In the genomic region with DNA sequence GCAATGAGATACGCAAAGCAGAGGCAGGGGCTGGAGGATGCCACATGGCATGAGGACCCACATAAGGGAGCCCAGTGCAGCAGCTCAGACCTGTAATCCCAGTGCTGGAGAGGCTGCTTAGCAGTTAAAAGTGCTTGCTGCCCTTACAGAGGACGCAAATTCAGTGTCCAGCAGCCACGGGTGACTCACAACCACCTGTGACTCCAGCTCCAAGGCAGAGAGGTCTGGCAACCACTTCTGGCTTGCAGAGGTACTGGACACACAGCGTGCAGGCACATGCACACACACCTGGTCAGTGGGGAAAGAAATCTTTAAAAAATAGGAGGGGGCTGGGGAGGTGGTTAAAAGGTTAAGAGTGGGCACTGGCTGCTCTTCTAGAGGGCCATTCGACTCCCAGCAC, we compare ENCODE assay signal across 25 mouse cellular contexts. TPM values are rescaled to one million over a fixed set of nuclear protein-coding genes. Genes with fewer than 3 reads are reported as not detected.
DNase-seq lines count a peak whose midpoint lies in the region; ATAC-seq and TF ChIP-seq lines count a peak whose summit lies in the region.
"Had no signal": no experiment of that assay in that cellular context is flagged by ENCODE, and none has a peak within 500 bp of the region (broad histone marks: within the 10 kb centered on the region; RNA-seq: fewer than 3 reads in every experiment).

No protein-coding gene starts in this region.

- H3K9ac ChIP-seq in liver, postnatal 0 days (replicated peaks) = no peak overlapping the region
- H3K9ac ChIP-seq in liver, embryonic 11.5 days (ENCODE audit: low read depth, low read length) = no peak overlapping the region
- H3K9ac ChIP-seq: forebrain, embryonic 13.5 days; hindbrain, embryonic 14.5 days had no signal

- TF ChIP-seq CTCF in kidney, adult 2 months (conservative IDR thresholded peaks at IDR 0.05; ENCODE audit: insufficient read depth, insufficient read length, low read depth, low read length) = no peak
- TF ChIP-seq CTCF in liver, postnatal 0 days (IDR thresholded peaks at IDR 0.05; ENCODE audit: low read depth) = no peak
- no peak for TF ChIP-seq CTCF in layer of hippocampus, adult 2 months (conservative IDR thresholded peaks at IDR 0.05)

- no peak for TF ChIP-seq EP300 in liver, postnatal 0 days (IDR thresholded peaks at IDR 0.05; ENCODE audit: low read depth)

- H3K27me3 ChIP-seq in kidney, adult 2 months (replicated peaks; ENCODE audit: control insufficient read depth, insufficient read depth, low read length) = no peaks in the 10 kb centered on the region
- H3K27me3 ChIP-seq in liver, postnatal 0 days (ENCODE audit: insufficient read depth, low read length) = peaks cover 22% of the 10 kb centered on the region
- peaks cover 31% of the 10 kb centered on the region for H3K27me3 ChIP-seq in liver, embryonic 11.5 days (replicated peaks; ENCODE audit: control insufficient read depth, insufficient read depth, low read length)
- H3K27me3 ChIP-seq: forebrain, embryonic 13.5 days; heart, embryonic 13.5 days had no signal

- WGBS in kidney, adult 2 months = 52% methylated on average over 5 of the region's 5 CpGs
- WGBS in liver, postnatal 0 days (ENCODE audit: insufficient replicate concordance) = 82% methylated on average over 5 of the region's 5 CpGs
- 88% methylated on average over 5 of the region's 5 CpGs for WGBS in liver, embryonic 11.5 days

- no peaks in the 10 kb centered on the region for H3K9me3 ChIP-seq in liver, postnatal 0 days (ENCODE audit: low read length)
- H3K9me3 ChIP-seq in liver, embryonic 11.5 days (ENCODE audit: control insufficient read depth, low read length) = no peaks in the 10 kb centered on the region
- H3K9me3 ChIP-seq: forebrain, embryonic 10.5 days; forebrain, embryonic 13.5 days; heart, embryonic 10.5 days; heart, embryonic 13.5 days had no signal

- no peak overlapping the region for H3K4me2 ChIP-seq in liver, postnatal 0 days (ENCODE audit: low read depth, low read length)
- no peak overlapping the region for H3K4me2 ChIP-seq in liver, embryonic 11.5 days
- H3K4me2 ChIP-seq: forebrain, embryonic 13.5 days; heart, embryonic 13.5 days; hindbrain, embryonic 14.5 days had no signal

- no peak for ATAC-seq in liver, postnatal 0 days
- no peak for ATAC-seq in liver, embryonic 11.5 days (replicated peaks; ENCODE audit: low FRiP score)
- no peak for ATAC-seq in megakaryocyte progenitor cell, adult 5-6 weeks (replicated peaks; ENCODE audit: poor library complexity)
- ATAC-seq: activated CD4-positive, CD25-positive, alpha-beta regulatory T cell, adult 4 months; CD4-positive, CD25-positive, alpha-beta regulatory T cell, adult 4 months; forebrain, embryonic 13.5 days; forebrain, embryonic 16.5 days had no signal

- no peak for TF ChIP-seq POLR2A in kidney, adult 2 months (IDR thresholded peaks at IDR 0.05; ENCODE audit: low read depth, low read length)

- DNase-seq in kidney, adult 2 months = no peak
- no peak for DNase-seq in kidney, postnatal 25 days
- no peak for DNase-seq in liver, postnatal 0 days
- no peak for DNase-seq in liver, embryonic 11.5 days (ENCODE audit: low spot score)
- peak; percentile 69 for DNase-seq in MN1 (ENCODE audit: low spot score)
- DNase-seq in layer of hippocampus, adult 2 months (ENCODE audit: low spot score in 2 of 2) = no peak
- DNase-seq: adrenal gland, adult 8-10 months; adrenal gland, postnatal 25 days; cerebellum, adult 9-10 months; cerebellum, postnatal 14 days; gastrocnemius, postnatal 10 days; gastrocnemius, postnatal 36 days; heart, adult 2 months; heart, postnatal 14 days; heart, postnatal 4 days had no signal

- H3K27ac ChIP-seq in kidney, adult 2 months (ENCODE audit: insufficient read depth, low read depth, low read length) = peak overlapping the region; percentile 50
- H3K27ac ChIP-seq in liver, postnatal 0 days (ENCODE audit: low read depth) = 0 out of 2 replicates have a peak overlapping the region, but pooled peaks have one; percentile 39
- no peak overlapping the region for H3K27ac ChIP-seq in liver, embryonic 11.5 days (ENCODE audit: low read depth, low read length)
- H3K27ac ChIP-seq in layer of hippocampus, adult 2 months = no peak overlapping the region
- H3K27ac ChIP-seq: forebrain, embryonic 10.5 days; forebrain, embryonic 13.5 days; heart, adult 2 months; heart, embryonic 10.5 days; heart, embryonic 13.5 days; hindbrain, embryonic 14.5 days had no signal

- no peak overlapping the region for H3K4me3 ChIP-seq in kidney, adult 2 months (ENCODE audit: insufficient read depth, low read depth, low read length)
- no peak overlapping the region for H3K4me3 ChIP-seq in liver, postnatal 0 days (ENCODE audit: low read depth, low read length)
- no peak overlapping the region for H3K4me3 ChIP-seq in liver, embryonic 11.5 days (ENCODE audit: low read depth, low read length)
- H3K4me3 ChIP-seq in layer of hippocampus, adult 2 months = no peak overlapping the region
- H3K4me3 ChIP-seq: forebrain, embryonic 10.5 days; forebrain, embryonic 13.5 days; heart, adult 2 months; heart, embryonic 10.5 days; heart, embryonic 13.5 days had no signal

- H3K4me1 ChIP-seq in kidney, adult 2 months (ENCODE audit: control insufficient read depth, insufficient read depth, low read length) = peaks cover 48% of the 10 kb centered on the region
- H3K4me1 ChIP-seq in liver, postnatal 0 days (ENCODE audit: insufficient read depth) = peaks cover 15% of the 10 kb centered on the region
- peaks cover 16% of the 10 kb centered on the region for H3K4me1 ChIP-seq in liver, embryonic 11.5 days (replicated peaks; ENCODE audit: control insufficient read depth, insufficient read depth, low read length)

- no peaks in the 10 kb centered on the region; the same call in 1 of the 2 replicates for H3K36me3 ChIP-seq in kidney, adult 2 months (ENCODE audit: control insufficient read depth, insufficient read depth, low read length)
- H3K36me3 ChIP-seq in liver, postnatal 0 days (replicated peaks; ENCODE audit: insufficient read depth, low read length) = 0 out of 2 replicates have a peak, but pooled peaks cover 8% of the 10 kb centered on the region
- no peaks in the 10 kb centered on the region for H3K36me3 ChIP-seq in liver, embryonic 11.5 days (ENCODE audit: control insufficient read depth, insufficient read depth, low read length)
- H3K36me3 ChIP-seq: heart, embryonic 13.5 days had no signal

RNA-seq across cellular contexts. Expression of a gene that starts 4.1 kb away (rescaled TPM):
- 460 and 530 TPM in 2 replicates for polyA plus RNA-seq in kidney, adult 2 months (2012; rRNA removed)
- polyA plus RNA-seq in liver, postnatal 0 days (2015; fragmentation: Nextera tagmentation; extraction: Ambion mirVana) = 154 and 171 TPM in 2 replicates
- 28.7 and 32.8 TPM in 2 replicates for polyA plus RNA-seq in liver, embryonic 11.5 days (2014; fragmentation: Nextera tagmentation; extraction: Ambion mirVana)
- total RNA-seq in megakaryocyte progenitor cell, adult 5-6 weeks (2015) = 2.7 and 3.1 TPM in 2 replicates
- 1.8 and 4.1 TPM in 2 replicates for total RNA-seq in megakaryocyte progenitor cell, adult 5-6 weeks (2017)
- 100 to 1,000 TPM; 207 to 216 TPM for total RNA-seq in layer of hippocampus, adult 2 months (2021)
- total RNA-seq: MEL had no signal

Comparison
In these comparisons a context has a peak if more than half of its experiments do, and no peak if none do; other contexts are left out.
1. H3K27ac ChIP-seq: peak in kidney, adult 2 months (single experiment) and liver, postnatal 0 days (single experiment); none in liver, embryonic 11.5 days (single experiment) and layer of hippocampus, adult 2 months (single experiment).